Mouse (Mus musculus) adrenal gland, postnatal 4 days (tissue): ENCODE data around the gene Ccl25. TPM values are rescaled to one million over a fixed set of nuclear protein-coding genes. Genes with fewer than 3 reads are reported as not detected.

Experiments used
- DNase-seq, 2 experiments: peaks; one replicate each; pipeline ENCODE4 v3.0.0; 2021 to 2022; ENCODE audit warnings: low spot score in 2 of 2, mixed read lengths in 2 of 2
- long read RNA-seq, 2 experiments: library from polyadenylated mRNA; stranded (forward); transcript quantifications; one replicate each; pipeline ENCODE4 v2.0.0; 2021
- total RNA-seq, 2 experiments: library from RNA; stranded (reverse); gene quantifications; 2 replicates each; pipeline ENCODE4 v1.2.3; 2021

Ccl25 gene
- 10 to 100 TPM; 22.7 to 26.9 TPM for total RNA-seq
- long read RNA-seq, experiment 1, partial matches to known transcripts: 0 of 8 reads
- long read RNA-seq, experiment 1, other reads (novel, unspliced or antisense): 4 of 8 reads
- long read RNA-seq, experiment 2, partial matches to known transcripts: 1 of 6 reads
- long read RNA-seq, experiment 2, other reads (novel, unspliced or antisense): 5 of 6 reads

DNA sequence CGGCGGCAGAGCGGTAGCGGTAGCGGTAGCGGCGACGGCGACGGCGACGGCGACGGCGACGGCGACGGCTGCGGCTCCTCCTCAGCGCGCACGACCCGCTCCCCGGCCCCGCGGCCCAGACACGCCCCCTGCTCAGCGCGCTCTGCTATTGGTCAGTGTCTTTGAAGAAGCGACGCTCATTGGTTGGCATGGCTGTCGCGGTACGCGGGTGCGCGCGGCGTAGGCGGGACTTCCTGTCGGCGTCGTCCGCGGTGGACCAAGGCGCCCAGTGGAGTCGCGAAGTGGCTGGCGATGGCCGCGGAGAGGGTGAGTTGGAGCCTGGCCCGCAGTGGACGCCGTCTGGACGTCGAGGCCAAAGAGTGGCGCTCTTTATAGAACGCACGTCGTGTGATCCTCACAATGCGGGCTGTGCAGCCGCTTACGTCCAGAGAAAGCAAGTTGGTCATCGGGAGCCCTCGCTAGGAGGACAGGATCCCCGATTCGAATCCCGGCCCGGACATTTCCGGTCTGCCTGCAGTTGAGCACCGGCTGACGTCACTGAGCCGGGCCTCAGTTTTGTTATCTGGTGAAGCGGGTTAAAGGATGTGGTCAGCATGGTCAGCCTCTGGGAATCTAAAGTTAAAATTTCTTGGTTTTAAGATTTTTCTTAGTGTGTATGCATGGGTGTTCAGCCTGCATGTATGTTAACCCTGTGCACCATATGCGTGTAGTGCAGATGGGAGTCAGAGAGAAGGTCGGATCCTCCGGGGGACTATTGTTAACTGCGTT, at the start of gene Ccl25, which contains the start of gene Elavl1:
Ccl25 (plus strand) TSS at position 228 of the 768 bp plus-strand sequence.
Elavl1 (minus strand) TSS at position 431 of the 768 bp plus-strand sequence.
- peak; percentile 94 for DNase-seq

DNA sequence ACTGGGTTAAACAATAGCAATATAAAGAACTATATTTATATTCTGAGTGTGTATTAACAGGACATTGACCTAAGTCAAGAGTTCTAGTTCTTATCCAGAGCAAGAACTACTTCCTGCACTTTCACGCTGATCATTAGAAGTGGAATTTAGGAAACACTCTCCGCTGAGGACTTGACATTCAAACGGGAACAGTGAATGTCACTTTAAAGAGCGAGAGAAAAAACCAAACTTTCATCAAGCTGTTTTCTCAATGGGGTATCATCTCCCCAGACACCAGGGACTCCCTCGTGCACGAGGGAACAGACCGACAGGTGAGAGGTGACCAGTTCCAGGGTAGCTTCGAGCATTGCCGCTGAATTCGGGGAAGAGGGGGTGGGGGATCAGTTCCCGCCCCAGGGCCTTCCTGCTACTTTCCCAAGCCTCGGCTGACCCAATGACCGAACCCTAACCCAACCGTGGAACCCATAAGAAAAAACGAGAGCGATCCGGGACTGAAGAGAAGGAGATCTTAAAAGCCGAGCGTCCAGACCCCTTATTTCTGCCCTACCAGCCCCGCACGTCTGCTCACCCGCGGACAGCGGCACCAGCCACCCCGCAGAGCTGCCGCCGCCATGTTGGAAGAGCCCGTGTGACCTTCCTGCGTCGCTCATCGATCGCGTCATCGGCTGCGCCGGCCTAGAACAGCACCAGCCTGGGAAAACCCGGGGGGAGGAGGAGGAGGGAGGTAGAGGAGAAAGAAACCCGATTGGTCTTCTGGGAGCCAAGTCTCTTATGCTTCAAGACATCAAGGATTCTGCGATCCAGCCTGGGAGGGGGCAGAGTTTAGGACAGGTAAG, 49.5 kb upstream of the Ccl25 start, which contains the start of gene Timm44:
Timm44 (minus strand) TSS at position 639 of the 836 bp plus-strand sequence.
- peak; percentile 81 to 90 for DNase-seq

DNA sequence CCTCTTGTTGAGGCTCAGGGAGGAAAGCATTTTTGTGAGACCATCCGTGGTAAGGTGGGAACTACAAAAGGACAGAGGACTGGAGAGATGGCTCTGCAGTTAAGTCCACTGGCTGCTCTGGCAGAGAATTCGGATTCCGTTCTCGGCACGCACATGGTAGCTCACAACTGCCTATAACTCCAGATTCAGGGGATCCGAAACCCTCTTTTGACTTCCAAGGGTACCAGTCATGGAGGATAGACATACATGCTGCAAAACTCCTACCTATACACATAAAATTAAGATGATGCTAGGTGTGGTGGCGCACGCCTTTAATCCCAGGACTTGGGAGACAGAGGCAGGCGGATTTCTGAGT, 48.9 kb upstream of the Ccl25 start:
- DNase-seq: no peak

DNA sequence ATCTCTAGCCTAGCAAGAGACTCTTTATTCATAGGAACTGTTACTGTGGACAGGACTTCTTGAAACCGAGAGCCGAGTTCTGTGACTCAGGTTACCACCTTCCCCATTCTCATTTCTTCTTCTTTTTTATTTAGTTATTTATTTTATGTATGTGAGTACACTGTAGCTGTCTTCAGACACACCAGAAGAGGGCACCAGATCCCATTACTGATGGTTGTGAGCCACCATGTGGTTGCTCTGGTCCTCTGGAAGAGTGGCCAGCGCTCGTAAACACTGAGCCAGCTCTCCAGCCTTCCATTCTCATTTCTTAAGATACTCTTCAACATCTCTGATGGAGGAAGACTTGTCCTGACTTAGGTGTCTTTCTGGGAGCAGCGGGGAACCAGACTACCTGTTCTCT, 32.3 kb upstream of the Ccl25 start:
- DNase-seq: no peak

DNA sequence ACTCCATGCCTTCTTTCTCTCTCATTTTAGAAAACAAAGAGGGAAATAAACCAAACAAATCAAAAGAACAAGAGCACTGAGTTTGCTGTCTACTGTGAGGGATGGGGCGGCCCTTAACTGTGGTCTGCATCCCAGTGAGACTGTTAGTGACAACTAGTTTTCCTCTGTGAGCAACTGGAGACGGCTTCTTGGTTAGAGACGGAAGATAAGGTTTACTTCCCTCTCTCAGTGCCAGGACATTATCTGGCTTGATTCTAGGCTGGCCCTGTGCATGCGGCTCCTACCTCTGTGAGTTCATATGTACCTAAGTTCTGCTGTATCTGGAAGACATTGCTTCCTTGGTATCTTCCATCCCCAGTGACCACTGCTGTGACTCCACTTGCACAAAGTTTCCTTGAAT, 27.2 kb upstream of the Ccl25 start:
- DNase-seq: no peak

DNA sequence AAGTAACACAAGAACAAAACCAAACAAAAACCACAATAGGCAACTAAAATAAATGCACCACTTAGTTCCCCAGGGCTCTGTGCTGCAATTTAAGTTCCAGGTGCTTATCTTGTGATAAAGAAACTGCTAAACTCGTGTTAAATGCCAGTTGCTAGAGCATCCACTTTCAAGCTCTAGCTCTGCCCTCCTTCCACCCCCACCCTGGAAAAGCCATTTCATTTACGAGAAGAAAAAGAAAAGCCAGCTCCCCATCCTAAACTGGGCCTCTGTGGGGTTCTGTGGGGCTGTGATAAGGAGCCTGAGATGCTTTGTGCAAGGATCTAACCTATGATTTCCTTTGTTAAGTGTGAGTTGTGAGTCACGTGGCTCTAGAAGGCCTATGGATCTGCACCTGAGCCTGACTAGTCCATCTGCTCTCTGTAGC, 20.9 kb upstream of the Ccl25 start:
- DNase-seq: no peak

DNA sequence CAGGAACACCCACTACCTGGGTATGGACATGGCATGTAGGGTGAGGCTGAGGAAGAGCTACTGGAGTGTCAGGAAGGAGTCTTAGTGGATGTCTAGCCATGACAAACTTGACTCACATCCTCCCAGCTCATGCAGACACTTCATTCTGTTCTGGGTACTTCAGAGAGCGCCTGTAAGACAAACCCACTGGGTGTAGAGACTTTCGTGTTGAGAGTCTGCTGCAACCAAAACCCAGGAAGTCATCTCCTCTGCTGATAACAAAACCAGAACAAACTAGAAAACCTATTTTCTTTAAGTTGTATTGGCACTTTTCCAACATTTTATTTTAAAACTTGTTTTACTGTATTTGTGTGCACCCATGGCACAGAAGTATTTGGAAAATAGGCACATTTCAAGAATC, 19.2 kb upstream of the Ccl25 start:
- no peak for DNase-seq

DNA sequence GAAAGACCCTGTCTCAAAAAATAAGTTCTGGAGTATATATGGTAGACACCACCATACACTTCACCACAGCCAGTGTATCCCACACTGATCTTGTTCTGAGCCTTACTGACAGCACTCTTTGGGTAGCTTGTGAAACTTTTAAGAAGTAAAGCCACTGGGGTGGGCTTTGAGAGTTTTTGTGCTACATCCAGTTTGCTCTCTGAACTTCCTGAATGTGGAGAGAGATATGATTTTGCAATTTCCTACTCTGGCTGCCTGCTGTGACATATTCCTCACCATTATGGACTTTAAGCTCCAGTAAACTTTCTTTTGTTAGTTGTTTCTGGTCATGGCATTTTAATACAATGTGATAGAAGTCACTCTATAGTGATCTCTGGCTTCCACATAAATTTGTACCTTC, 12.9 kb upstream of the Ccl25 start:
- no peak for DNase-seq

DNA sequence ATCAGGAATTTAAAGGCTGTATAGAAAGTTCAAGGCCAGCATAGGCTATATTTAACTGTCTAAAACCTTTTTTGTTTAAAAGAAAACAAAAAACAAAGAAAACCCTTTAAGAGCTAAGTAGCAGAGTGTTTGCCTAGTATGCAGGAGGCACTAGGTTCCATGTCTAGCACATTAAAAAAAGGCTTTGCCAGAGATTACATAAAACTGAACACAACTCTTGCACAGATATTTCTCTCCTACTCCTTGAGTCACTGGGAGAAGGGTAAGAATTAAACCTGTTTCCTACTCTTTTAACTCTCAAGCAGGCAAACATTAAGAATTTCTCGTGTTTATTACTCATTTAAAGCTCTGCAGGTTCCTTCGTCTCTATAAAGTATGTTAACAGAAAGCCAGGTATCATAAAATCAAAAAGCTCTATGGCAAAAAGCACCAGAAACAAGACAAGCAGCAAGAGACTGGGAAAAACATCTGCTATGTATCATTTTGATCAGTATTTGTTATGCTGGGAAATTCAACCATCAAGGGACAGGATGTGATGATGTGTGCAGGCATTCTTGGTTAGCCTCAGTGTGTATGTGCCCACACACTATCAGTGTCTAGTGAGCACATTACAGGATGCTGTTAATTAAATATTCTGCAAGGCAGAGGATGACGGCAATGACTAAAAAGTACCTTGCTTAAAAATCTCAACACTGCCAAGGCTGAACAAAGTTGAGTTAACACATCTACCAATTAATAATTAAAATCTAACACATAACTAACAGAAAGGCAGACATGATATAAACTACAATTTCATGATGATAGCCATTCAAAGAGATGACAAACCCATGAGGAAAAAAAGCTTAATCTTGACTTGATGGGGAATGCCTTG, 11.5 kb upstream of the Ccl25 start:
- DNase-seq: no peak

DNA sequence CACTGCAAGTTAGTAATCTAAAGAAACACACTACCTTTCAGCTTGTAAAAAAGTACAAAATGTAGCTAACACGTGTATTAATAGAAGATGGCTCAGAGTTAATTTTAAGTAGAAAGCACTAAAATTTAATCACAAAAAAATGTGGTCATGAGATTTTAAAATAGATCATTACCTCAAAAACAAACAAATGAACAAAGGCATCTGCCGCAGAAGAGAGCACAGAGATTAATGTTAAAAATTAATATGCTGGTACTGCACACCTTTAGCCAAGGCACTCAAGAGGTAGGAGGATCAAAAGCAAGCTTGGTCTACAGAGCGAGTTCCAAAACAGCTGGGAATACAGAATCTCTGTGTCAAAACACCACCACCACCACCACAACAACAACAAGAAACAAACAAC, 10.2 kb upstream of the Ccl25 start:
- DNase-seq: no peak

DNA sequence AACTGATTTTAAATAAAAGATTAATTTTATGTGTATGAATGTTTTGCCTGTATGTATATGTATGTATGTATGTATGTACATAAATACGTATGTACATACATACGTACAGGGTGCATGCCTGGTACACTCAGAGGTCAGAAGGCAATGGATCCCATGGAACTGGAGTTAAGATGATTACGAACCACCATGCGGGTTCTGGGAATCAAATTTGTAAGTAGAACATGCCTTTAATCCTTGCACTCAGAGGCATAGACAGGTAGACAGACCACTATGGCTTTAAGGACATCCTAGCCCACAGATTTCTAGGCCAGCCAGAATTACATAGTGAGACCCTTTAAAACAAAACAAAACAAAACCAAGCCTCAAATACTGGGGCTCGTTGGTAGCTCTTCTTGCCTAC, 6.9 kb upstream of the Ccl25 start:
- DNase-seq: no peak

DNA sequence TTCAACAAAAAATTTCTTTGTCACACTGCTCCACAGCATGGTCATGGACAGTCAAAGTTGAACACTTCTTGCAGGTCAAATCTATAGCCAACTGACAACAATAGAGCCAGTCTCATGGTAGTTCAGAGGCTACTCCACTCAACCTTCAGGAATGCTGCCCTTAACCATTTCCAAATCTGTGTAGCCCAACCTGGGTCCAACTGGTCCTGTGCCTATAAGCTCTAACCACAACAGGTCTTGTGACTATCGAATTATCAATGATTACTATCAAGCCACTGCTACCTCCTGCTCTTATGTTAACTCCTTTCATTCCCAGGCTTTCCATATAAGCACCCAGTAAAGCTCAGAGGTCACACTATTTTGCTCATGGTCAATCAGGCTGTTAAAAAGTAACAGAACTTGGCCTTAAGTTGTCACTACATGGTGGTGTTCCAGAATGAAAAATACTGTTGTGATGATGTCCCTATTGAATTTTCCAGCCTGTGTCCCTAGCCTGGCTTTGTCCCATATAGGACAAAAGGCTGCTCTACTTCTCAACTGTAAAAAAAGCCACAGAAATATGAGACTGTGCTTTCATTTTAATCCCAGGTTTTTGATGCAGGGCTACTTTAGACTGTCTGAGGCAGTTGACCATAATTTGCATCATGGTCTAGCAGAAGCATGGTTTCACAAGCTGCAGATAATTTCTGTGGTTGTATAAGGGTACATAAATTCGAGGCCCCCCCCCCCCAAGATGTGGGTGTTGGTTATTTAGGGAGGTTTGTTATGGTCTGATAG, 6.0 kb upstream of the Ccl25 start:
- DNase-seq: no peak

DNA sequence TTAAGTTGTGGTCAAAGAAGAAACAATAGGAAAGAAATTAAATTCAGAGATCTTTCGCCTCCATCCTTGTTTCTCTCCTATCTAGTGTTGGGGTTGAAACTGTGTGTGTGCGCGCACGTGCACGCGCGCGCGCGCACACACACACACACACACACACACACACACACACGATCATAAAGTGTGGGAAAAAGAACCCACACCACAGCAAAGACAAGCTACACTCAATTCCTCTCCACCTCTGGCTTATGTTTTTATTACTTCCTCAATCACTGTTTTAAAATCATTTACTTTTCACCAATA, 5.5 kb upstream of the Ccl25 start:
- DNase-seq: no peak

DNA sequence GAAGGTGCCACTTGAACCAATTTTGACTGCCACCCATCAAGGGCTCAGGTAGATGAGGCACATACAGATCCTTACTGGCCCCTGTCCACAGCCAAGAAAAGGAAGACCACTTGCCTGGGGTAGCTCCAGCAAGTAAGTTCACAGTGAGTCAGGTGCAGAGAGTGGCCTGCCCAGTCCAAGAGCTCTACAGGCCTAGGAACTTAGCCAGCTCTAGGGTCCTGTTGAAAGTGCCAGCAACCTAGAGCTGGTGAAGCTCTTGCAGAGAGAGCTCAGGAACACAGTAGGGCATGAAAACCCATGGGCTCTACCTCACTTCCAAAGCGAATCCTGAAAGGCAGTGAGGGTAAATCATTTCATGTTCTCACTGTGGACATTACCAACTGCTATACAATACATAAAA, 4.6 kb upstream of the Ccl25 start:
- DNase-seq: no peak

DNA sequence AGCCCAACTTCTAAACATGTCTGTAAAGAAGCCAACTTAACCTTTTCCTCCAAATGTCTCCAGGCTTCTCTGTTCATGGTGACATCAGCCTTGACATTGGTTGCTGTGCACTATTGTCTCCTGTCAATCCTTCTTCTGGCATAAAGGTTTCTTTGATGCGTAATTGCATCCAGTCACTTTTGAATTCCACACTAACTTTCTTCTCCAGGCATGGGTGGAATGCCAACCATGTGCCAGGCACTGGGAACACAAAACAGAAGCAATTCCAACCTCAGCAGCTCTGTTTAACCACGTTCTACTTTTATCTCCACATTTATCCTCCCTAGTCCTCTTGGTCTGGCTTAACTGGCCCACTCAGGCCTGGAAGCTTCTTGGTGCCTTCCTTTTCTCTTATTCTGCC, 4.0 kb upstream of the Ccl25 start:
- DNase-seq: no peak

DNA sequence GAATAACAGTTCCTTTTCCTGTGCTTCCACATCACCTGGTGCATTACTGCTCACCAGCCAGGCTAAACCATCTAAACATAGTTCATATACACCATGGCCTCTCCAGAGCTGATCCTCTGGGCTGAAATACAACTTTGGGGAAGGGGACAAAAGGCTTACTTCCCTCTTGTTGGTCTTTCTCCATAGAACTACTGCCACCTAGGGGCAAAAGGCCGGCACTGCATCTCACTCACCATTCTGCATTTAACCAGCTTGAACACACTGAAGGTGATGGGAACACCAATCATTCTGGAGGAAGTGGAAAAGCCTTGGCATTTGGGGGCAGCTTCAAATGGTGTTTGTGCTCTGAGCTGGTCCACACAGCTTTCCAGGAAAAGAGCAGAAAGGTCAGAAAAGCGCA, 2.5 kb upstream of the Ccl25 start:
- DNase-seq: peak; percentile 45 to 60

DNA sequence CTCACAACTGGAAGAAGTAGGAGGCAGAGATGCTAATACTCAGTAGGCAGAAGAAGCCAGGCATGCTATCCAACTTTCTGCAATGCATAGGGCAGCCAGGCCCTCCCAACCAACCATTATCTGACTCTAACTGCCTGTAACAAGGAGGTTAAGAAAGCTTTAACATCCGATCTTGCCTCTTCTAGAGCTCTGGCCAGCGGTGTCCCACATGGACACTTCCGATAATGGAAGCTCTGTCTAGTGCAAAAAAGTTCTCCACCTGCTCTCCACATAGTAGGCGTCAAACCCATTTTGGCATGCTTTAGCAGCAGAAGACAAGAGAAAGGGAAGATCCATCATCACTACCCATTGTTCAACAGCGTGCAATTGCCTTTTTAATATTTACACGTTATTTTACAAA, 1.1 kb upstream of the Ccl25 start:
- no peak for DNase-seq

DNA sequence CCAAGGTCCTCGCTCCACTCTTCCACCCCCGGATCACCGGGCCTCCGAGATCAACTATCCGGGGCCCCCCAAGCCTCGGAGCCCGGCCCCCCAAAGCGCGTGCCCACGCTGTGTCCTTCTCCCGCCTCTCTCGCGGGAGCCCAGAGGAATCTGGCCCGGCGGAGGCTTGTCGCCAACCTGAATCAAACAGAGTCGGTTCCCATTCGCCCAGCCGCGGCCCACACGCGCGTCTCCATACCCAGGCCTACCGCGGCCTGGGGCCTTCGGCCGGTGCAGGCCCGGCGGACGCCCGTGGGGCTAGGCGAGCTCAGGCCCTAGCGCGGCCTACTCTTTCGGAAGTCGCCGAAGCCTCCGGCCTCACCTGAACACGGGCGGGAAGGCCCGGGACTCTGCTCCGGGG, 485 bp upstream of the Ccl25 start:
- peak; percentile 23 to 31 for DNase-seq

DNA sequence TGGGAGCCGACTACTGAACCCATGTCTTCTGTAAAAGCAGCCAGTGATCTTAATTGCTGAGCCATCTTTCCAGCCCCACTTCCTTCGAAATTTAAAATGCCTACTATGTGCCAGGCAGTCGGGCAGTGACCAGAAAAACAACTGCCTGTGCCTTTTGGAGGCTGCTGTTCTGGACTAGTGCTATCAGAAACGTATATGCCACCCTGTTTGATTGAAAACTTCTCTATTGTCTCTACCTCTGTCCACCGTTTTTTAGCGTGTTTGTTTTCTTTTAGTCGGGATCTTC, 684 bp downstream of the Ccl25 start:
- no peak for DNase-seq

DNA sequence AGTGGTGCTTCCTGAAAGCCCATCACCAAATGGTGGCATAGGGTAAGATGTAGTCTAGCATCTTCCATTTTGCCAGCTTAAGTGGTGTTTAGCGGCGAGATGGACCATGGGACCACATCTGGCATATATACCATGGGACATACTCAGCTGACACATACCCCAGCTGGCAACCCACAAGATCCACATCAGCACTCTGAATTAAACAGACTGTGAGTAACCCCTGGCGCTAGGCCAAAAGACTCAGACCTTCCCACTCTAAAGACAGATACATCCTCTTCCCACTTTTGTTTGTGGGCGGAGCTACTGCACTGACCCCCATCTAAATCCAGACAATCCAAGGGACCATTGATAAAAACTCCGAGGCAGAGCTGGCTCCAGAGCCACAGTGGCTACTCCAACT, 4.0 kb downstream of the Ccl25 start:
- DNase-seq: no peak

DNA sequence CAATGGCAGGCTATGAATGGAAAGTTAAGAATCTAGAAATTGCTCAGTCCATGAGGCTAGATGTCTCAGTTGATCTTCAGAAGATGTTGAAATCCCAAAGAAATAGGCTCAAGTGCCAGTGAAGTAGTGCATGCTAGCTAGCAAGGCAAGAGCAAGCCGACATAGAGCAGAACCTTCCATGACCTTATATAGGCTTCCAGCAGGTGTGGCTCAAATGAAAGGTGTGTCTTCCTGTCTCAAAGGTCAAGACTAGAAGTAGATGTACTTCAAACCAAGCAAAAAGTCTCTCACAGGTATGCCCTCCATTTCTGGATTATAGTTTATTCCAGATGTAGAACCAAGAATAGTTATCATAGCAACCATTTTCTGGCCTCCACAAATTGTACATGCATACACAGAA, 9.0 kb downstream of the Ccl25 start:
- no peak for DNase-seq
